Mouse (Mus musculus) thymus, adult 2 months (tissue): ENCODE results near the gene Maml3.

Source experiments
- CTCF ChIP-seq: fragments of 200-500 bp; IDR thresholded peaks from 2 replicates; pipeline ENCODE4 v1.5.1; 2012; ENCODE audit warnings: mild to moderate bottlenecking, control low read depth, low read length, moderate library complexity, borderline replicate concordance; ENCODE audit not compliant: control insufficient read depth, poor library complexity, insufficient read depth; ENCODE audit errors: extremely low read depth
- POLR2A ChIP-seq: fragments of 200-500 bp; IDR thresholded peaks from 2 replicates; pipeline ENCODE4 v1.6.1; 2012; ENCODE audit warnings: mild to moderate bottlenecking, low read length, control low read depth, moderate library complexity; ENCODE audit not compliant: control insufficient read depth, poor library complexity, insufficient read depth; ENCODE audit errors: extremely low read depth

DNA sequence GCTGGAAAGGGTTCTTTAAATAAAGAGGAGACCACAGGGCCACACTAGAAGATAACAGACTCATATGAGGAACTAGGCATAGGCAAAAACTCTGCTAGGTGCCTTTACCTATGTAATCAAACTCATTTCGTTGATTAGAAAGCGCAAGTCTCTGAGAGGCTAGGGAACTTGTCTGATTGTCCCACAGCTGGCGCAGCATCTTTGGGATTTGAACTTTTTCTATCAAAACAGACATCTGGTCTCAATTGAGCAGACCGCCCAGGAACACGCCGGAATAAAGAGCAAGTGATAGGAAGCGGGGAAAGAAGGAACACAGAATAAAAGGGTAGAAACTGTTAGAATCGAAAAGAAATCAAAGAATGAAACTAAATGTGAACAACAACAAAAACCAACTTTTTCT is 401.4 kb downstream of the Maml3 start:
- TF ChIP-seq POLR2A (no peak), CTCF (no peak)
